Mouse (Mus musculus) heart, postnatal 14 days (tissue): ENCODE results near the gene Mtg2. TPM values are rescaled to one million over a fixed set of nuclear protein-coding genes. Genes with fewer than 3 reads are reported as not detected.

Experiments
- DNase-seq, 2 experiments: peaks; one replicate each; pipeline ENCODE4 v3.0.0; 2021 to 2022
- intact Hi-C: fragments of 180-260 bp; cut with DNase I; formaldehyde crosslinking; loops from one replicate; pipeline ENCODE4 v1.15.1; 2025
- total RNA-seq, 2 experiments: library from RNA; stranded (reverse); gene quantifications; 2 replicates each; pipeline ENCODE4 v1.2.3; 2021

The Mtg2 gene
- total RNA-seq, 2 experiments from 2014 or later = 18.7 to 19.7 TPM

GRCm38 (mm10) chr2:180103978-180104658 lies 33.7 kb downstream of the Mtg2 start, which contains the start of gene Hrh3:
Gene Hrh3, minus strand, starts transcription at chr2:180104488.
- peak; percentile 82 to 89 for DNase-seq
- intact Hi-C loops = no loop called here

DNA sequence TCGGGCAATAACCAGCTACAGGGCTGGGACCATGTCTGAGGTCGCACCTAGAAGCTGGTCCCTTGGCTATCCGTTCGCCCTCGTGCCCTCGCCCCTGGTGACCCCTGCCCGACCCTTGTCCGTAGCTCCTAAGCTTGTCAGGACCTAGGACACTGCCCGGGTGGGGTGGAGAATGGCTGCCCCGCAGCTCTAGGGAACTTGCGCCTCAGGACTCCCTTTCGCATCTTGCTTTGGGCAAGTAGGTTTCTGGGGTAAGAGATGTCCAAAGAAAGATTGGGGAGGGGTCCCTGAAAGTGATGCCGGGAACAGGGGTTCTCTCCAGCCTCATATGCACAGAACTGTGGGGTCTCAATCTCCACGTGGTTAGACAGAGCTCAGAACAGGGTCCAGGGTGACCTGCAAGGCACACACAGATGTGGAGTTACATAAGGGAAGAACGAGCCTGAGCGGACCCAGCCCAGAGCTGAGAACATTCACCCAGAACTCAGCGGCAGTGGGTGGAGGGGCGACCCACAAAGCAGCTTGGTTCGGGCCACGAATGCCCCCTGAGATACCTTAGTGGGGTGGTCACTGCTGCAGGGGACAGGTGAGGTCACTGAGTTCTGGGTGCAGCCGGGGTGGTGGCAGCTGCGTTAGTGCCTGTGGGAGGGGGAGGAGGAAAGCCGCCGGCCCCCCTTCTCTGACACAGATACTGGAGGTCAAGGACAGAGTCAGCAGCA lies 34.4 kb downstream of the Mtg2 start:
- DNase-seq = no peak

GRCm38 (mm10) chr2:180105441-180106190 lies 35.2 kb downstream of the Mtg2 start:
- intact Hi-C loops = no loop called here
- no peak for DNase-seq

More for the DNA sequence above, 34.4 kb downstream of the Mtg2 start:
- intact Hi-C loops = no loop called here

GRCm38 (mm10) chr2:180107081-180107480 lies 36.7 kb downstream of the Mtg2 start:
- DNase-seq = no peak
- intact Hi-C loops = no loop called here

DNA sequence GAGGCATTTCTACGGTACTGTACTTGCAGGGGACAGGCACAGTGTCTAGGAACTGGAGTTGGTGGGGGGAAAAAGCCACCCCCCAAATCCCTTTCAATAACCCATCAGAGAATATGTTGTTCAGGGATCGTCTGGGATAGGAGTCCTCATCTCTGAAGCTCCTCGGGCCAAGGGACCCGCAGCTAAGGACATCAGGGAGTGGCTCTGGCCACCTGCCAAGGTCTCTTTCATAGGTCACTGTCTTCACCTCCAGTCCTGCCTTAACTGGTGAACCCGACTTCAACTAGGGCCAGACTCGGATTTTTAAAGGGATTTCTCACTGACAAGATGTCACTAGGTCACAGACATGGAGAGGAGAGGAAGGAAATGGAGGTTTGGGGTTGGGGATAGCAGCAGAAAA lies 37.9 kb downstream of the Mtg2 start:
- intact Hi-C loops = no loop called here
- no peak for DNase-seq

DNA sequence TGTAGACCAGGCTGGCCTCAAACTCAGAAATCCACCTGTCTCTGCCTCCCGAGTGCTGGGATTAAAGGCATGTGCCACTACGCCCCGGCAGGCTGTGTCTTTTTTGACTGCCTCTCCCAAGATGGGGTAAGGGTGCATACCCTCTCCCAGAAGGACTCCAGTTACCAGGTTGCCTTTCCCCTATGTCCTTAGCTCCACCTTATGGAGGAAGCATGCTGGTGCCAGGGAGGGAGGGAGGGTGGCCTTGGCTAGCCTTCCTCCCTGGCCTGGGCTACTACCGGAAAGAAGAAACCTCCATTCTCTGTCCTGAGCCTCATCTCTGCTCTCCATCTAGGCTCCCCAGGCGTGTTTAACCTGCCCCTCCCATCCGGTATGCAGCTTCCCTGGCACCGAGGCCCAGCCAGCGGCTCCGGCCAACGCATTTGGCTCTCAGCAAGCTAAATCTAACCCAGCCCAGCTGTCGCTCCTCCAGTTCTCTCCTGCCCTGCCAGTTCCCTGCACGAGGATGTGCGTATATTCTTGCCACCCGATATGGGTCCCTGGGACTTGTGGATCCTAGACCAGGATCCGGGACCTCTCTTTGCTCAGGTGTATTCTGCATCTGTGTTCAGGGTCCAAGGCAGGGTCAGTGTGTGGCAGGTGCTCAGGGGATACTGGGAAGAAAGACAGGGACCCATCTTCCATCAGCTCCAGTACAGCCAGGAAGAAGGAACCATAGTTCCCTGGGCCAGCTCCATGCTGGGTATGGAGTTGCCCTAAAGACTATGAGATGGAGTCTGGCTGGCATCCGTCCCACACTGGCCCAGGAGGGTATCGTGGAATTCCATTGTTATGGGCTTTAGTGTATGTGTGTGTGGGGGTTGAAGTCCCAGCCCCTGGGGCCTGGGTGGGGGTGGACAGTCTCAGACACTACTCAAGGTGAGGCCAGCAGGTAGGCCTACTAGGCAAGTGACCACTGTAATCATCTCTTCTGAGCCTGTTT lies 43.8 kb downstream of the Mtg2 start:
- DNase-seq = peak; percentile 68 to 80
- intact Hi-C loops = no loop called here

- intact Hi-C loops = no loop called here
- peak; percentile 37 to 53 for DNase-seq
Observed at GRCm38 (mm10) chr2:180115279-180115678, 44.9 kb downstream of the Mtg2 start.

GRCm38 (mm10) chr2:180116081-180116493 lies 45.7 kb downstream of the Mtg2 start:
- intact Hi-C loops = no loop called here
- DNase-seq = peak; percentile 20 to 21

DNA sequence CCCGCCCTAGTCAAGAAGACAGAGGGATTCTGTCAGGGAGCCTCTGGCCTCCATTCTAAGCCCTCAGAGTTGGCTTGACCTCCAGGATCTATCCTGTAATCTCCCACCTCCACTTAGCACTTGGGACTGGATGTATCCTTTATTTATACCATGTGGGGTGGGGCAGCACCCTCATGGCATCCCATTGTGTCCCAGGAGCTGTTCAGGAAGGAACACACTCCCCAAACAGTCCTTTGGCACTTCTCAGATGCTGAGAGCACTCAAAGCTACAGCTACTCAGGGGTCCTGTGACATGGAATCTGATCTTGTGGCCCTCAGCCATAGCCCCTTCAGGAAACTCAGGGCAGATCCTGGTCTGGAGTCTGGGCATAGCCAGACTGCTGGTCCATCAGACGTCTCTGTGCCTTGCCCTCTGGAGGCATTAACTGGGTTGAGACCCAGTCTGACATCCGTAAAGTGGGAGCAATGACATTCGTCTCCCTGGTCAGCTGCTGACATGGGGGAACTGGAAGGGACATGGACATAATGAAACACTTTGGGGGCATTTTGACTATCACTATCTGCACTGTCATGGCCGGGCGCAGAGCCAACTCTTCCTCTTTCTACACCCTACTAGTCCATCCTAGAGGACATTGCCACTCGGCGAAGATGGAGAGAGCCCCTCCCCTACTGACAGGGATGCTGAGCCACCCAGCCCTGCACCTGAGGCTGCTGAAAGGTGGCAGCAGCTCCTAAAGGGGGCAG lies 46.5 kb downstream of the Mtg2 start:
- no peak for DNase-seq

GRCm38 (mm10) chr2:180117485-180118194 lies 47.3 kb downstream of the Mtg2 start:
- intact Hi-C loops = no loop called here

More for the DNA sequence above, 46.5 kb downstream of the Mtg2 start:
- intact Hi-C loops = no loop called here

GRCm38 (mm10) chr2:180118661-180119438 lies 48.5 kb downstream of the Mtg2 start, which contains the start of gene Osbpl2:
Gene Osbpl2, plus strand, starts transcription at chr2:180119306.
- intact Hi-C loops = no loop called here
- peak; percentile 99 to 100 for DNase-seq

More at GRCm38 (mm10) chr2:180117485-180118194, 47.3 kb downstream of the Mtg2 start:
- DNase-seq = peak; percentile 22 to 23

- intact Hi-C loops = no loop called here
Observed at GRCm38 (mm10) chr2:180119439-180120291, 49.3 kb downstream of the Mtg2 start.

DNA sequence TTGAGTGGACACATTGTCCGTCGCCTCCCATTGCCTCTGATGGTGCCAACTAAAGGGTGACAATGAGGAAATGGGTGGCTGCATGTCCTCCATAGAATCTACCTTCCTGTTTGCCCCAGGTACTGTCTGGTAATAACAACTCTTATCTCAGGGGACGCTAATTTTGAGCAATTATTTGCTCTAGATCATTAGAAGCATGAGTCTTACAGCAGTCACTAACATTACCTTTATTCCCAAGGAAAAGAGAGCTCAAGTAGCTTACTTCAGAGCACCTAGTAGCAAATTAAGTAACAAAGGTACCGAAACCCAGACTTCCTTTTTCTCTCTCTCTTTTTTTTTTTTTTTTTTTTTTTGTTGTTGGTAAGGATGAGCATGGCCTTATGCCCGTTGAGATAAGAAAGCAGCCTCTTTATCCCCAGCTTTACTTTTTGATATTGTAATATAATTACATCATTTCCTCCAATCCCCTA lies 49.9 kb downstream of the Mtg2 start:
- intact Hi-C loops = no loop called here
- no peak for DNase-seq

More at GRCm38 (mm10) chr2:180119439-180120291, 49.3 kb downstream of the Mtg2 start:
- DNase-seq = no peak

DNA sequence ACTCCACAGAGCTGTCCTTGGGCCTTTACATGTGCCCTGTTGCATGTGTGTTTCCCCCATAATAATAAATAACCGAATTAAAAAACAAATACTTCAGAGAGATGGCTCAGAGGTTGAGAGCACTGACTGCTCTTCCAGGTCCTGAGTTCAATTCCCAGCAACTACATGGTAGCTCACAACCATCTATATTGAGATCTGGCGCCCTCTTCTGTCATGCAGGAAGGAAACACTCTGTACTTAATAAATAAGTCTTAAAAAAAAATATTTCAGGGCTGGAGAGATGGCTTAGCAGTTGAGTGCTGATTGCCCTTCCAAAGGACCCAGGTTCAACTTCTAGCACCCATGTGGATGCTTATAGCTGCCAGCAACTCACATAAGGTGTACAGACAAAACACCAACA lies 53.8 kb downstream of the Mtg2 start:
- intact Hi-C loops = no loop called here
- DNase-seq = no peak

GRCm38 (mm10) chr2:180126195-180126594 lies 55.8 kb downstream of the Mtg2 start:
- peak; percentile 49 to 51 for DNase-seq
- intact Hi-C loops = no loop called here

- no peak for DNase-seq
- intact Hi-C loops = no loop called here
Observed at GRCm38 (mm10) chr2:180127675-180128074, 57.3 kb downstream of the Mtg2 start.

- intact Hi-C loops = no loop called here
- no peak for DNase-seq
Observed at GRCm38 (mm10) chr2:180133231-180133630, 62.8 kb downstream of the Mtg2 start.
